Mouse (Mus musculus) urinary bladder, postnatal 14 days (tissue): ENCODE results near the gene Mrto4.
"Not testable (repeated sequence)": the region's sequence is repeated elsewhere in the genome, so short reads cannot be mapped to it uniquely, and the experiment has no call there.

Source experiments
- DNase-seq: peaks from one replicate; pipeline ENCODE4 v3.0.0; 2021; ENCODE audit warnings: low spot score

Gene Mrto4

DNA sequence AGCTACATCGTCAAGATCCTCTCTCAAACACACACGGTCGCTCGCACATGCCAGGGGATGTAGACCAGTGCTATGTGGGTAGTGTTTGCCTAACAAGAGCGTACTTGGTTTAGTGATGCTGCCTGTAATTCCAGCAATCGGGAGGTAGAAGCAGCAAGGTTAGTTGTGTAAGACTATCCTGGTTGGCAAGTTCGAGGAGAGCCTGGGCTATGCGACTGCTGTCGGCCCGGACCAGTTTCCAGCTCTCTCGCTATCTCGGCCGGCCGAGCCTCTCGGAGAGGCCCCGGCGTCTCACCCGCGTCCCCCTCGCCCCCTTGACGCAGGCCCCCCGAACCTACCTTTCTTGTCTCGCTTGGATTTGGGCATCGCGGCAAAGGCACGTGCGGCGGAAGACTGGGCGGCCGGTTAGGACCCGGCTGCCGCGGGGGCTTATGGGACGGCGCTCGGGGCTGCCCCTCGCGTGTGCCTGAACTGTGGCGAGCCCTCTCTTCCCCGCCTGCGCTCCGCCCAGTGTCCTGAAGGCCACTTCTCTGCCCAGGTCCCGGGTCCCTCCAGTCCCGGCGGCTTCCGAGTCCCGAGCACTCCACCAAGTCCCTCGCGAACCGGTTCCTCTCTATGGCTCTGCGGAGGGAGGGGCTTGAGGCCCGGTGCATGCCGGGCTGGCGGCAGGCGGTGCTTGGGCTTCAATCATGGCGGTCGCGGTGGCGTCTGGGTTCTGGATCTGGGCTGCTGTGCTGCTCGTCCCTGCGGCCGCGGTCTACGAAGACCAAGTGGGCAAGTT is at the start of gene Mrto4, which contains the start of the genes Emc1 and Ubr4:
Mrto4 (minus strand) TSS at position 646 of the 781 bp plus-strand sequence.
Emc1 (plus strand) TSS at position 657 of the 781 bp plus-strand sequence.
Ubr4 (plus strand) TSS at position 679 of the 781 bp plus-strand sequence.
- peak; percentile 82 for DNase-seq

DNA sequence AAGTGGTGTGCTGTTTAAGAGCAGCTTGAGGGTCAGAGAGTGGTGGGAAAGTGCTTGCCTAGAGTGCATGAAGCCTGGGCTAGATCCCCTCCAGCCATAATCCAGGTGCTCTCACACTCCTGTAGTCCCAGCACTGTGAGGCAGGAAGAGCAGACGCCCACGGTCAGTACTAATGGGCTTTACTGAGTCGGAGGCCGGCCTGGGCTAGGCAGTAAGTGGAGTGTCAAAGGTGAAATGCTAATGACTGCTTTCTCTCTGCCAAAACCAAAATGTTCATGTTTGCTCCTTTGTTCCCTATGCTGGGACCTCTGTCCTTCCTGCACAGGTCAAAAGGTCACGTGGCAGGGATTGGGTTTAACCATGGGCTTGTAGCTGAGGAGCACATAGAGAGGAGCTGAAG is 48.1 kb upstream of the Mrto4 start:
- no peak for DNase-seq

DNA sequence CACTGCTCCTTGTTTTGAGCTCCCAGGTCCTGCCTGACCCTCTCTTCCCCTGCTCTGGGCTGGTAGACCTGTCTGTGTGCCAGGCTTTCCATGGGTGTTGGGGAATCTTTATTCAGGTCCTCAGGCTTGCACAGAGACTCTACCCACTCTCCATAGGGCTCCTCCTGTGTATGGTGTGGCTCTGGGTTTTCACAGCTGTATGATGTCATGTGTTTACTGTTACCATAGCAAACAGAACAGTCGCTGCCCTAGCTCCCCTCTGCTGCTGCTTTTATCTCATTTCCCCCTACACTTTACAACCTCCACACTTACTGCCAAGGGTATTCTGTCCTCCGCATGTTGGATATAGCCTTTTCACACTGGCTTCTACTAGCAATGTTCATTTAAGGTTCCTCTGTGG is 43.1 kb upstream of the Mrto4 start:
- DNase-seq: no peak

DNA sequence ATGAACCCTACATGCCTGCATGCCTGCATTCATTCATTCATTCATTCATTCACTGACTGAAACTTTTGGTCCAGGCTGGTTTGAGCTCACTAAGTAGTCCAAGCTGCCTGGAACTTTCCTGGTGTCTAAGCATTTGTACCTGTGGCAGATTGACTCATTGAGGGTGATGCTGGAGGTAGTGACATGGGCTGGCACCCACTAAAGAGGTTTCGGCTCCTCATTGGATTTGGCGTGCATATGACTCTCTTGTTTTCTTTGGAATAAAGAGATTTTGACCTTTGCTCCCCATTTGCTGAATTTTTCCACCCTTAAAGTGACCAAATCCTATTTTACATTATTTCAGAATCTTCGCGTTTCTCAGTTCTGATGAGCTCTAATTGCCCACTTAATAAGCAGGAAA is 37.2 kb upstream of the Mrto4 start:
- DNase-seq: no peak

DNA sequence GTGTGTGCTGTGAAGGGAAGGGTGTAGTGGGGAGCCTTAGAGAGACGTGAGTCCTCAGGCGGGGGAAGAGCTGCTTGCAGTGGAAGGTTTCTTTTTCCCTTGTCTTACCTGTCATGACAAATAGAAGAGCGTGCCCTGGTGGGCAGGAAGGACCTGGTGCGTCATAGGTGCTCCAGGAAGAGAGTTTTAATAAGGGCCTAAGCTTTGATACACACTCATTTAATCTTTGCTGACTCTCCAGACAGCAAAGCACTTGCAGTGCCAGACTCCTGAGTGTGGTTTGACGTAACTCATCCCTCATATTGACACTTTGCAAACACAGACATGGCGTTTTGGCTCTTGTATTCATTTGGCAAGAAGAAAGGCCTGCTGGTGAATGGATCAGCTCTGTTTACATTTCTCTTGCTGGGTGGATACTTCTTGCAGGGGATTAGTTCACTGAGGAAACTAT is 34.5 kb upstream of the Mrto4 start:
- peak; percentile 51 for DNase-seq

DNA sequence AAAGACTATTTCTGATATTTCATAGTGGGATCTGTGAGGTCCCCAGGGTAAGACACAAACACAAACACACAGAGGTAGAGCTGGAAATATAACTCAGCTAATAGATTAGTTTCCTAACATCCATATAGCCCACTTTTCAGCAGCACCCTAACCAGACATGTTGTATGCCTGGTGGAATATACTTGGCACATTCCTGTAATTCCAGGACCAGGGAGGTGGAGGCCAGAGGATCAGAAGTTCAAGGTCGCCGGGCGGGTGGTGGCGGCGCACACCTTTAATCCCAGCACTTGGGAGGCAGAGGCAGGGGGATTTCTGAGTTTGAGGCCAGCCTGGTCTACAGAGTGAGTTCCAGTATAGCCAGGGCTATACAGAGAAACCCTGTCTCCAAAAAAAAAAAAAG is 33.5 kb upstream of the Mrto4 start:
- DNase-seq: not testable (repeated sequence)

DNA sequence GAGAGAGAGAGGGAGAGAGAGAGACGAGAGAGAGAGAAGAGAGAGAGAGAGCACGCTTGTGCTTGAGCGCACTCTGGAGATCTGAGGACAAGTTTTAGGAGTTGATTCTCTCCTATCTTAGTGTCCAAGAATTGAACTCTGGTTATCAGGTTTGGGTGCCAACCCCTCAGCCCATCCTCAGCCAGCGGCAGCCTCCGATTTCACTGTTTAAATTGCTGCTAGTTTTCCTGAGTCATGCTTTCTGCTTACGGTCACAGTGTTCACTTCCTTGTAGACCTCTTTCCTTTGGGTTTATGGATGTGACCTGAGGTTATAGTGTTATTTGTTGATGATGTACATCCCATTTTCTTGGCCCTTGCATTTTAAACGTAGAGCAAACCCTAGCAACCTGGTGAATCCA is 29.9 kb upstream of the Mrto4 start:
- DNase-seq: no peak

DNA sequence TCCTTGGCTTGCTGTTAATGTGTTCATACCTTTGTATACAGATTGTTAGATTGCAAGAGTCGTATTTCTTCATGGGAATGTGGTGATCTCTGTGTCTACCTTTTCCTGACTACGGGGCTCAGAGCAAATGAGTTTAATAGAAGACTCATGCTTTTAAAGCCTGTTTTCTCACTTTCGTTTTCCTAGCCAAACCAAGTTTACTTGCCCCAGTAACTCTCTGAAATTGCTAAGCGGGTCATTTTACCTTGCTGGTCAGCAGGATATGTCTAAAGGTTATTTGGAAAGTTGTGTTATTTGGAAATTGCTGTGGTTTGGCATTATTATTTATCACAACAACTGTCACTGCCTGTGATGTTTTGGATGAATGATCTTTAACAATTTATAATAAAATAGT is 29.1 kb upstream of the Mrto4 start:
- no peak for DNase-seq

DNA sequence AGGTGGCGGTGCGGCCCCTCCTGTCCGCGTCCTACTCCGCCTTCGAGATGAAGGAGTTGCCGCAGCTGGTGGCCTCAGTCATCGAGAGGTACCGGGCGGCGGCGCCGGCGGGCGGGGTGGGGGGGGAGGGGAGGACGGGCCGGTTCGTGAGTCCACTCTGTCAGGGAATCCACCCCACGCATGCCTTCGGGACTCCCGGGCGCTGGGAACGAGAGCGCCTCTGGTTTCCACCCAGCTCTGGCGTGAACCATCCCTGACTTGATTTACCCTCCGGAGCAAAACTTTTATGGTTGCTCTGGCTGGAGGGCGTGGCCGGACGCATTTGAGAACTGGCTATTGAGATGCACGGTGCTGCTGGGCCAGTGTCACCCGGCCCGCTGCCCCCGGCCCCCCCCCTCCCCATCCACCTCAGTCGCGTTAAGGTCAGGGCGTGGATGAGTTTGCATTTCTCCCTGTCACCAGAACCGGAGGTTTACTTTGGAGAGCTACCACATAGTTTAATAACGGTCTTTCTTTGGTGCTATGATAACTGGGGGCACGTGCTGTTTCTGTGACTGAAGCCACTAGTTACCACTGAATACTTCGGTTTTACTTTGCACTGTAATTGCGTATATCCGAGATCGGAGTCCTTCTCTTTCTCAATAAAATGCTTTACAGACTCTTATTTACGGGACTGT is 28.5 kb upstream of the Mrto4 start:
- no peak for DNase-seq

DNA sequence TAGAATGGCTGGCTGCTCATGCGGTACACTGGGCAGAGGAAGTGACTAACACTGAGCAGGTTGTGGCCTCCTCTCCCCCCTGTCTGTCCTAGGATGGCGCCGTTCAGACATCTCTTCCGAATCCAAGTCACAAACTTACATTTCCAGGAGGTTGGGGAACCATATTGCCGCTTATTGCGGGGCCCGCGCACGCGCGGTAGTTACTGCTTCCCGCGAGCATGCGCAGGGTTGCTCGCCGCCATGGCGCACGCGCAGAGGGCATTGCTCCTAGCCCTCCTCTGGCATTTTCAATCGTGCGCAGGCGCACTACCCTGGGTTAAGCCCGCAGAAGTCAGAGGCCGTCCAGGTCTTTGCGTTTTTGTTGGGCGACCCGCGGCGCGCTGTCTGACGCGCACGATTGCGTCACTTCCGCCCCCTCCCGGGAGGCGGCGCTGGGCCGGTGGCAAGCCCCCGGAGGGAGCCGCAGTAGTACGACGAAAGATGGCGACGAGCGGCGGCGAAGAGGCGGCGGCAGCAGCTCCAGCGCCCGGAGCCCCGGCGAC is 27.9 kb upstream of the Mrto4 start:
- DNase-seq: peak; percentile 100

DNA sequence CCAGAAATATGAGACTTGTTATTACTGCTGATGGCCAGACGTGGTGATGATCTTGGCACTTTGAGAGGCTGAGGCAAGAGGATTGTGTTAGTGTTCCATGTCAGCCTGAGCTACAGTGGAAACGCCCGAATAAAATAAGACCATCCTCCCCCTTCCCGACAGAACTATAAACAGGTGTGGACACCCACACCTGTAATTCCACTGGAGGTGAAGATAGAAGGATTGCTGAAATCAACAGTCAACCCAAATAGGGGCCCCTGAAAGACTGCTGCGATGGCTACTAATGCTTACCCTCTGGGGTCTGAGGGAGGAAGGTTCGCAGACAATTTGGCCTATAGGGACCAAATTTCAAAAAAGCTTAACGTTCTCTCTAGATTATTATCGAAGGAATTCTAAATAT is 27.3 kb upstream of the Mrto4 start:
- no peak for DNase-seq

DNA sequence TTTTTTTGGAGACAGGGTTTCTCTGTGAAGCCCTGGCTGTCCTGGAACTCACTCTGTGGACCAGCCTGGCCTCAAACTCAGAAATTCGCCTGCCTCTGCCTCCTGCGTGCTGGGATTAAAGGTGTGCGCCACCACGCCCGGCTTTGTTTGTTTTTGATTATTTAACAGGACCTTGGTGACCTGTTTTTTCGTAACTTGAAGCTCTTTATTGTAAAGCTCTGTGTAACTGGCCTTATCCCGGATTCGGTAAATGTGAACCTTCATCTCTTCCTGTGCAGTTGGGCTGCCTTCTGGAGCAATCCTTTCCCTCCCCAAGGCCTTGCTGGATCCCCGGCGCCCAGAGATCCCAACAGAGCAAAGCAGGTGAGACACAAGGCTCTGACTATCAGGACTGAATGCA is 21.2 kb upstream of the Mrto4 start:
- DNase-seq: no peak

DNA sequence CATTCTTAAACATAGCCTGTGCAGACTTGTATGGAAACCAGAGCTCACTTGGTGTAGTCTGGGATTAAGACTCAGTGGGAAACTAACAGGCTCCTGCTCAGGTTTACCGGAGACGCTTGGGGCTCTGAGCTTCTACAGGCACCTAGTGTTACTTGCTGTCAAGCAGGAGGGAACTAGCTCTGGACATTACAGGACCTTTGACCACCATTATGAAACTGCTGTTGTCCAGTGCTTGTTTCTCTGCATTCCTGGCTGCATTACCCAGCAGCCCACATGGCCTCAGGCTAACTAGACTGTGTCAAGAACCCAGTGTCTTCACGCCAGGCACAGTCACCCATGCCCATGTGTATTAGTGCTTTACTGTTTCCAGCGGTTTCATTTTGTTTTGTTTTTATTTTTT is 20.8 kb upstream of the Mrto4 start:
- DNase-seq: no peak

DNA sequence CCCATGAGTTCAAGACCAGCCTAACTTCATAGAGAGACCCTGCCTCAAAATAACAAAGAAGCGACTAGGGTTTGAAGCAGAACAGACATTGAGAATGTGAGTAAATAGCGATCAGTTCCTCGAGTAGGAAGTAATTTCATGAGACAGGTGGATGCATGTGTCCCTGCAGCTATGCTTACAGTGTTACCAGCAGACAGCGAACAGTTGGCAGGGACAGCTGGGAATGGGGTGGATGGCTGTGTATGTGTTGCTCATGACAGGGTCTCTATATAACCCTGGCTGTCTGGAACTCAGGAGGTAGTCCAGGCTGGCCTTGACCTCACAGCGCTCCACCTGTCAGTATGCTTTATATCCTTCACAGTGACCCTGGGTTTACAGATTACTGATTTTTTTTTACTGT is 15.7 kb upstream of the Mrto4 start:
- DNase-seq: no peak

DNA sequence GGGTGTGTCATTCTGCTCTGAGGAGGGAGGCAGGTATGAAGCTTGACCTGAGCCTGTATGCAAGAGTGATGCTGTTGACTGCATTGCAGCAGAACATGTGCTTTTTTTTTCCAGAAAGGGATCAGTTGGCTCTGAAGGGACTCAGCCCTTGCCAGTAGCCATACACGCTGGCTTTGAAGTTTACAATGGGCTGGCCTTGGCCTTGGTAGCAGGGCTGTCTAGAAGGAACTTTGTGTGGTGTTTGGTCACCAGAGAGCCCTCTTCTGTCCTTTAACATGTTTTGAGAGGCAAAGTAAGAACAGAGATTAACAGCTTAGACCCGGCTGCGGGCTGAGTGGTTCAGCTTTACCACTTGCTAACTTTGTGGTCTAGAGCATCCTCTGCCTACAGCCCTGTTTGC is 15.0 kb upstream of the Mrto4 start:
- no peak for DNase-seq

DNA sequence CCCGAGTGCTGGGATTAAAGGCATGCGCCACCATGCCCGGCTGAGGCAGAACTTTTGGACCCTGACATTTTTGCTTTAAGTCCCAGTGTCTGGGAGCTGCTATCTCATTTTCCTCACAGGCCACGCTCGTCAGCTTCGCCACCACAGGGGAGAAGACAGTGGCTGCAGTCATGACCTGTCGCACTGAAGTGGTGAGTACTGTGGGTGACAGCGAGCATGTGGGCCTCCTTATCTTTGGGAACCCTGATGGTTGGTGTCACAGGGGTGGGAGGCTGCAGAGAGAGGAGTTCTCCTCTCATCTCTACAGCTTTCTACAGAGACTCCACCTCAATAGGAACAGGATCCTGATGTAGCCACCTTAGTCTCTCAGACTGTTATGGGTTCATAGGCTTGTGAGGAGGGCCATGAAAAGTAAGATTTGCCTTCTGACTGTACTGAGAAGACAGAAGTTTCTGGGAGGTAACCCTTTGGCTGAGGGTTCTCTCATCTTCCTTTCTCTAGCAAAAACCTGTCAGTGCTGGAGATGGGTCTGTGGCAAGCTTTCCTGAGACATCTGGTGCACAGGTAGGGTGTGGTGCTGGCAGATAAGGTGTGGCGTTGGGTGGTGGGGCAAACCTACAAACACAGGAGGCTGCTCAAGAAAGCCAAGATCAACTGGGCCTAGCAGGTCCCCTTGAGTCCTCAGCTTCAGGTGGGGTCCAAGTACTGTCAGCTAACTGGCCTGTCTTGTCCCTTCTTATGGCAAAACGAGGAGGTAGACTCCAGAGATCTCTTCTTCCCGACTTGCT is 8.6 kb upstream of the Mrto4 start:
- no peak for DNase-seq

DNA sequence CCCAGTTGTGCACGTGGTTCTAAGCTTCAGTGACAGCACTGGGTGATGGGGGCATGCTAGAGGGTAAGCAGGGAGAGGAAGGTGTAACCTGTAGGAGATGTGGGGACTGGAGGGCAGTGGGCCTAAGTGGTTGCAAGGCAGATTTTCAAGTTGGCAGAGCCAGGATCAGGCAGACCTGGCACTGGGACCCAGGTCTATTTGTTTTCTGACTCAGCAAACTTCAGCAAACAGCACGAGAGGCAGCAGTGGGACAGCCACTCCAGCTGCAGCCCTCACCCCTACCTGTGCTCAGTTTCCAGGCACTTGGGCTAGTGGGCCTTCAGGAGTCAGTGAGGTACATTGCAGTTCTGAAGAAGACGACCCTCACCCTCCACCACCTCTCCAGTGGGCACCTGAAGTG is 4.8 kb upstream of the Mrto4 start:
- DNase-seq: no peak

DNA sequence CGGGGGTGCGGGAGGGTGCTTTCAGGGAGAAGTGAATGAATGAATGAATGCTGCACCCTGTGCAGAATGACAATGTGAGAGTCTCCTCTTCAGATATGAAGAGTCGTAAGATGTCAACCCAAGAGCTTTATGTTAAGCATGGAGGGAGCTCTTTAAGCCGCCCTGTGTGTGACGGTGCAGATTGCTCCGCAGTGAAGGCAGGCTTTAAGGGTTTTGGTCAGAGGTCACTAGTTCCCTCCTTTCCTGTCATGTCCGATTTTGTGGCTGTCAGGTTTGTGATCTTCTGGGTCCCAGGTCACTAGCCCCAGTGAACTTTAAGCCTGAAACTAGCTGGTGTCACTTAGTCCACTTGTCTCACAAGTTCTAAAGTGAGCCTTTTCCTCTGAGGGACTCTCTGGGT is 456 bp upstream of the Mrto4 start:
- DNase-seq: no peak

DNA sequence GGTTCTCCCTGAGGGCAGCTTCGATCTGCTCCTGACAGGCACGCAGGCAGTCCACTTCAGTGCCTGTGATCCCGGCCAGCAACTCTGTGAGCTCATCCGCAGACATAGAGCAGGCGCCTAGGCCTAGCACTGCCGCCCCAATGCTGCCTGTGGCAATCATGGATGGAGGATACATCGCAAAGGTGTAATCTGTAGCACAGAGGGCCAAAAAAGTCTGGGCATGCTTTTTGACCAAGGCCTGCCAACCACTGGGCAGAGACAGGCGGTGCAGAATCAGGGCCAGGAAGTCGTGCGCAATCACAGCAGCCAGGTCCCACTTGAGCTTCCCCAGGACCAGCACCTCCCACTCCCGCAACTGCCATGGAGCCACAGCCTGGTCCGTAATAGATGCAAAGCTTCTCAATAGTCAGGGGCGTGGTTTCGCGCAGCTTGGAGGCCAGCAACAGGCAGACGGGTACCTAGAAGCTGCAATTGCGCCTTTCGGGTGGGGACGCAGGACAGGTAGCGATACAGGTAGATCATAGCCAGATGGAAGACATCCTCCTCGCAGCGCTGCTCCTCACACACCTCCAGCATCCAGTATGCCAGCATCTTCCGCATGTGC is 6.9 kb downstream of the Mrto4 start:
- no peak for DNase-seq

DNA sequence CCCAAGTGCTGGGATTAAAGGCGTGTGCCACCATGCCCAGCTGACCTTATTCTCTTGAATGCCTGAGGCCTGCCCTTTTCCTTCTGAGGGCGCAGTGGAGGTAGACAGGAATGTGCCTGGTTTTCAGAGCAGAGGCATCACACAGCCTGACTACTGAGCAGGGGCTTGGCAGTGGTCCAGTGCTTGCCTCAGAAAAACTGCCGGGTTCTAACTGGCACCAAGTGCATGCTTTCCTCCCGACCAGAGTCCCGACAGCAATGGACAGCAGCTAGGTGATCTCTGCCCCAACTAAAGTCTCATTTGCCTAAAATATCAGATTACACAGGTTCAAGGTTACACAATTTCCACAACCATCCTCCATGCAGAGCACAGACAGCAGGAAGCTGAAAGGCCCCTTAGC is 8.7 kb downstream of the Mrto4 start:
- no peak for DNase-seq

DNA sequence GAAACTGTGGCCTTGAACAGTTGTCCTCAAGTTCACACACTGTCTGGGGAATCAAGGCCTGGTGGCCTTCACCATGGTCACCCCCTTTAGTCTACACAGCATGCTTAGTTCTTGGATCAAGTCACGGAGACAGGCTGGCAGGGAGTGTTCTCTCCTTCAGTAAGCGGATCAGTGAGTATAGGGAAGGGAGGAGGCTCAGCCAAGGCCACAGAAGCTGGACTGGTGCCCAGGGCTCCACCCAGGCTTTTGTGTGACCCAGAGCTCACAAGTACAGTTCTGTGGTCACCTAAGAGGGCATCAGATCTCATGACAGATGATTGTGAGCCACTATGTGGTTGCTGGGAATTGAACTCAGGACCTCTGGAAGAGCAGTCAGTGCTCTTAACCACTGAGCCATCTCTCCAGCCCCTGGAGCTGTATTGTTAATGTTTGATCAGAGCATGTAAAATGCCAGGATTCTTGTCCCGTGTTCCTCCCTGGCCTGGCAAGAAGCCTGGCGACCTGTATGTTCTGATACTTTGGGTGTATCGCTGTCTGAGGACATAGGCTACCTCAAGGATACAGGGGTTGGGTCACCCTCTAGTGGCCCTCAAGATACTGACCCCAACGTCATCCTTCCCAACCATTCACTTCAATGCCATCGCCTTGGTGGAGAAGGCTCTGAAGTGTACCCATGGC is 10.7 kb downstream of the Mrto4 start:
- DNase-seq: no peak

DNA sequence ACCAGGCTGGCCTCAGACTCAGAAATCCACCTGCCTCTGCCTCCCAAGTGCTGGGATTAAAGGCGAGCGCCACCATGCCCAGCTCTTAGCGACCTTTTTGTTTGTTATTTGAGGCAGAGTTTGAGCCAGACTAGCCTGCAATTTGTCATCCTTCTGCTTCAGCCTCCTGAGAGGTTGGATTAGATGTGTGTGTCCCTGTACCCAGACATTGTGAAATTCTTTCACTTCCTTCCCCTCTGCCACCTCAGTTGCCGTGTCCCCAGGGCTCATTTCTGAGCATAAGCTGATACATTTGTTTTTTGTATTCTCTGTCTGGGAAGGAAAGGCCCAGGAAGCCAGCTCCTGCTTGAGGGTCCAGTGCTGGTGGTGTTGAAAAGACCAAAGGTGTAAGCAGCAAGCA is 11.5 kb downstream of the Mrto4 start:
- no peak for DNase-seq
